16 mouse cellular contexts compared by ENCODE assay signal in the genomic region with DNA sequence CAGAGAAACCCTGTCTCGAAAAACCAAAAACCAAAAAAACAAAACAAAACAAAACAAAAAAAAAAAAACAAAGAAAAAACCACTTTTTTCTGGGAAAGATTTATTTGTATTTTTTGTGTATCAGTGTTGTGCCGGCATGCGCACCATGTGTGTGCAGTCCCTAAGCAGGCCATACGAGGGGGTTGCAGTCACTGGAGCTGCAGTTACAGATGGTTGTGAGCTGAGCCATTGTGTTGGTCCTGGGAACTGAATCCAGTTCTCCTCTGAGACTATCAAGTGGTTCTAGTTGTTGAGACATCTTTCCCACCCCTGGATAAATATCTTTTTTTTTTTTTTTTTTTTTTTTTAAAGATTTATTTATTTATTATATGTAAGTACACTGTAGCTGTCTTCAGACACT.
"Had no signal": no experiment of that assay in that cellular context is flagged by ENCODE, and none has a peak within 500 bp of the region (broad histone marks: within the 10 kb centered on the region; RNA-seq: fewer than 3 reads in every experiment).

No protein-coding gene starts in this region.

- H3K27ac ChIP-seq: lung, embryonic 15.5 days; macrophage; midbrain, embryonic 13.5 days; midbrain, embryonic 15.5 days; neural tube, embryonic 12.5 days; stomach, embryonic 15.5 days; stomach, postnatal 0 days had no signal

- H3K4me3 ChIP-seq: lung, embryonic 15.5 days; megakaryocyte, embryonic 14.5 days; midbrain, embryonic 13.5 days; midbrain, embryonic 15.5 days; neural tube, embryonic 12.5 days; stomach, embryonic 15.5 days had no signal

- H3K36me3 ChIP-seq: lung, embryonic 15.5 days; midbrain, embryonic 13.5 days; midbrain, embryonic 15.5 days; neural tube, embryonic 12.5 days; stomach, embryonic 15.5 days had no signal

- H3K9me3 ChIP-seq: lung, embryonic 15.5 days; megakaryocyte, embryonic 14.5 days; midbrain, embryonic 13.5 days; midbrain, embryonic 15.5 days; neural tube, embryonic 12.5 days; stomach, embryonic 15.5 days had no signal

- H3K9ac ChIP-seq: lung, embryonic 15.5 days; midbrain, embryonic 13.5 days; midbrain, embryonic 15.5 days; neural tube, embryonic 12.5 days; stomach, embryonic 15.5 days had no signal

- DNase-seq: lung, adult 2 months; lung, postnatal 14 days; lung, postnatal 36 days; right cerebral cortex, postnatal 14 days; thymus, adult 2 months; thymus, postnatal 14 days; thymus, postnatal 36 days had no signal

- ATAC-seq: lung, postnatal 0 days; midbrain, embryonic 13.5 days; midbrain, embryonic 15.5 days had no signal

- H3K27me3 ChIP-seq: lung, embryonic 15.5 days; megakaryocyte, embryonic 14.5 days; midbrain, embryonic 13.5 days; midbrain, embryonic 15.5 days; neural tube, embryonic 12.5 days; stomach, embryonic 15.5 days had no signal
